Mouse (Mus musculus): ENCODE data around the gene Nprl3. TPM values are rescaled to one million over a fixed set of nuclear protein-coding genes. Genes with fewer than 3 reads are reported as not detected.
"Not testable (repeated sequence)": the region's sequence is repeated elsewhere in the genome, so short reads cannot be mapped to it uniquely, and the experiment has no call there.

Gene Nprl3
- polyA plus RNA-seq, 1 experiment from 2014 or later = 45.2 TPM

- H3K4me3 ChIP-seq (ENCODE audit: low read length); H3K9me3 ChIP-seq (ENCODE audit: control insufficient read depth, low read length); H3K36me3 ChIP-seq (ENCODE audit: control insufficient read depth, insufficient read depth, low read length); H3K27me3 ChIP-seq (ENCODE audit: control insufficient read depth, insufficient read depth, low read depth, low read length); H3K4me1 ChIP-seq (replicated peaks; ENCODE audit: control insufficient read depth, insufficient read depth, low read length); H3K9ac ChIP-seq (ENCODE audit: low read length); H3K27ac ChIP-seq (ENCODE audit: low read length): not testable (repeated sequence)
- peak; percentile 56 for ATAC-seq (ENCODE audit: low read depth)
- peak within 1 kb of the TSS; percentile 39 for H3K4me2 ChIP-seq (ENCODE audit: low read depth, low read length)
- WGBS = 4% methylated on average over 16 of the region's 16 CpGs
These were observed 32.4 kb upstream of the Nprl3 start, which contains the start of gene Hbq1a for GRCm38 (mm10) chr11:32299865-32300264. Gene Hbq1a (plus strand): TSS chr11:32300069.

GRCm38 (mm10) chr11:32298532-32298918 is 31.0 kb upstream of the Nprl3 start:
- no peaks in the 10 kb centered on the region for H3K4me1 ChIP-seq (replicated peaks; ENCODE audit: control insufficient read depth, insufficient read depth, low read length)
- H3K36me3 ChIP-seq (ENCODE audit: control insufficient read depth, insufficient read depth, low read length) = no peaks in the 10 kb centered on the region
- no peak overlapping the region for H3K27ac ChIP-seq (ENCODE audit: low read length)
- whole genome bisulfite sequencing = 88% methylated on average over 2 of the region's 2 CpGs
- H3K4me3 ChIP-seq (ENCODE audit: low read length) = no peak overlapping the region
- H3K9me3 ChIP-seq (ENCODE audit: control insufficient read depth, low read length) = no peaks in the 10 kb centered on the region
- peaks cover 3% of the 10 kb centered on the region; the same call in 1 of the 2 replicates for H3K27me3 ChIP-seq (ENCODE audit: control insufficient read depth, insufficient read depth, low read depth, low read length)
- H3K9ac ChIP-seq (ENCODE audit: low read length) = no peak overlapping the region
- no peak overlapping the region for H3K4me2 ChIP-seq (ENCODE audit: low read depth, low read length)
- ATAC-seq (ENCODE audit: low read depth) = no peak

GRCm38 (mm10) chr11:32297866-32298531 is 30.5 kb upstream of the Nprl3 start:
- no peak overlapping the region for H3K27ac ChIP-seq (ENCODE audit: low read length)
- no peaks in the 10 kb centered on the region for H3K9me3 ChIP-seq (ENCODE audit: control insufficient read depth, low read length)
- no peak overlapping the region for H3K4me3 ChIP-seq (ENCODE audit: low read length)
- H3K9ac ChIP-seq (ENCODE audit: low read length) = no peak overlapping the region
- peaks cover 3% of the 10 kb centered on the region; the same call in 1 of the 2 replicates for H3K27me3 ChIP-seq (ENCODE audit: control insufficient read depth, insufficient read depth, low read depth, low read length)
- H3K4me1 ChIP-seq (replicated peaks; ENCODE audit: control insufficient read depth, insufficient read depth, low read length) = no peaks in the 10 kb centered on the region
- WGBS = 89% methylated on average over 1 of the region's 1 CpGs
- ATAC-seq (ENCODE audit: low read depth) = no peak
- H3K36me3 ChIP-seq (ENCODE audit: control insufficient read depth, insufficient read depth, low read length) = no peaks in the 10 kb centered on the region
- no peak overlapping the region for H3K4me2 ChIP-seq (ENCODE audit: low read depth, low read length)

GRCm38 (mm10) chr11:32297417-32297816 is 29.9 kb upstream of the Nprl3 start:
- not testable (repeated sequence) for H3K9ac ChIP-seq (ENCODE audit: low read length); ATAC-seq (ENCODE audit: low read depth); H3K36me3 ChIP-seq (ENCODE audit: control insufficient read depth, insufficient read depth, low read length); H3K27ac ChIP-seq (ENCODE audit: low read length); H3K4me3 ChIP-seq (ENCODE audit: low read length); H3K4me2 ChIP-seq (ENCODE audit: low read depth, low read length); H3K27me3 ChIP-seq (ENCODE audit: control insufficient read depth, insufficient read depth, low read depth, low read length); H3K9me3 ChIP-seq (ENCODE audit: control insufficient read depth, low read length); H3K4me1 ChIP-seq (replicated peaks; ENCODE audit: control insufficient read depth, insufficient read depth, low read length)
- WGBS = 14% methylated on average over 2 of the region's 2 CpGs

- not testable (repeated sequence) for H3K27me3 ChIP-seq (ENCODE audit: control insufficient read depth, insufficient read depth, low read depth, low read length); H3K9me3 ChIP-seq (ENCODE audit: control insufficient read depth, low read length); H3K27ac ChIP-seq (ENCODE audit: low read length); H3K4me2 ChIP-seq (ENCODE audit: low read depth, low read length); H3K4me1 ChIP-seq (replicated peaks; ENCODE audit: control insufficient read depth, insufficient read depth, low read length); H3K4me3 ChIP-seq (ENCODE audit: low read length); H3K9ac ChIP-seq (ENCODE audit: low read length); H3K36me3 ChIP-seq (ENCODE audit: control insufficient read depth, insufficient read depth, low read length)
- peak; percentile 26; the same call in 1 of the 2 replicates for ATAC-seq (ENCODE audit: low read depth)
- no CpG with 5 or more reads among the region's 4 CpGs for whole genome bisulfite sequencing
These were observed 28.7 kb upstream of the Nprl3 start, which contains the start of gene Hba-a2 for GRCm38 (mm10) chr11:32296203-32296602. Gene Hba-a2 (plus strand): TSS chr11:32296489.

- not testable (repeated sequence) for ATAC-seq (ENCODE audit: low read depth); H3K27ac ChIP-seq (ENCODE audit: low read length)
These were observed 26.0 kb upstream of the Nprl3 start for GRCm38 (mm10) chr11:32293479-32293878.

GRCm38 (mm10) chr11:32292819-32293218 is 25.3 kb upstream of the Nprl3 start:
- H3K36me3 ChIP-seq (ENCODE audit: control insufficient read depth, insufficient read depth, low read length); ATAC-seq (ENCODE audit: low read depth); H3K9me3 ChIP-seq (ENCODE audit: control insufficient read depth, low read length); H3K9ac ChIP-seq (ENCODE audit: low read length); H3K4me1 ChIP-seq (replicated peaks; ENCODE audit: control insufficient read depth, insufficient read depth, low read length); H3K4me3 ChIP-seq (ENCODE audit: low read length); H3K27me3 ChIP-seq (ENCODE audit: control insufficient read depth, insufficient read depth, low read depth, low read length); H3K4me2 ChIP-seq (ENCODE audit: low read depth, low read length); H3K27ac ChIP-seq (ENCODE audit: low read length): not testable (repeated sequence)
- 73% methylated on average over 4 of the region's 4 CpGs for WGBS

More at GRCm38 (mm10) chr11:32293479-32293878, 26.0 kb upstream of the Nprl3 start:
- H3K27me3 ChIP-seq (ENCODE audit: control insufficient read depth, insufficient read depth, low read depth, low read length); H3K4me2 ChIP-seq (ENCODE audit: low read depth, low read length); H3K9me3 ChIP-seq (ENCODE audit: control insufficient read depth, low read length); H3K36me3 ChIP-seq (ENCODE audit: control insufficient read depth, insufficient read depth, low read length); H3K4me1 ChIP-seq (replicated peaks; ENCODE audit: control insufficient read depth, insufficient read depth, low read length); H3K4me3 ChIP-seq (ENCODE audit: low read length); H3K9ac ChIP-seq (ENCODE audit: low read length): not testable (repeated sequence)
- WGBS = 38% methylated on average over 3 of the region's 3 CpGs

- Histone ChIP-seq H3K9ac (ENCODE audit: low read length) (no peak overlapping the region), H3K4me2 (ENCODE audit: low read depth, low read length) (no peak overlapping the region), H3K36me3 (ENCODE audit: control insufficient read depth, insufficient read depth, low read length) (no peaks in the 10 kb centered on the region), H3K4me1 (replicated peaks; ENCODE audit: control insufficient read depth, insufficient read depth, low read length) (no peaks in the 10 kb centered on the region), H3K27me3 (ENCODE audit: control insufficient read depth, insufficient read depth, low read depth, low read length) (peaks cover 2% of the 10 kb centered on the region; the same call in 1 of the 2 replicates), H3K9me3 (ENCODE audit: control insufficient read depth, low read length) (no peaks in the 10 kb centered on the region), H3K27ac (ENCODE audit: low read length) (no peak overlapping the region), H3K4me3 (ENCODE audit: low read length) (no peak overlapping the region)
- no peak for ATAC-seq (ENCODE audit: low read depth)
- 53% methylated on average over 9 of the region's 9 CpGs for WGBS
These were observed 20.0 kb upstream of the Nprl3 start for GRCm38 (mm10) chr11:32287493-32287825.

GRCm38 (mm10) chr11:32286695-32287492 is 19.4 kb upstream of the Nprl3 start, which contains the start of gene Hbq1b:
Gene Hbq1b (plus strand): TSS chr11:32286965.
- peak; percentile 72 for ATAC-seq (ENCODE audit: low read depth)
- 0 out of 2 replicates have a peak within 1 kb of the TSS, but pooled peaks have one; percentile 17 for H3K4me3 ChIP-seq (ENCODE audit: low read length)
- H3K27ac ChIP-seq (ENCODE audit: low read length); H3K27me3 ChIP-seq (ENCODE audit: control insufficient read depth, insufficient read depth, low read depth, low read length); H3K9me3 ChIP-seq (ENCODE audit: control insufficient read depth, low read length); H3K36me3 ChIP-seq (ENCODE audit: control insufficient read depth, insufficient read depth, low read length); H3K4me1 ChIP-seq (replicated peaks; ENCODE audit: control insufficient read depth, insufficient read depth, low read length): not testable (repeated sequence)
- 17% methylated on average over 30 of the region's 33 CpGs for WGBS
- H3K4me2 ChIP-seq (ENCODE audit: low read depth, low read length) = peak within 1 kb of the TSS; percentile 42; the same call in 1 of the 2 replicates
- H3K9ac ChIP-seq (ENCODE audit: low read length) = 0 out of 2 replicates have a peak within 1 kb of the TSS, but pooled peaks have one; percentile 6

All from lung, embryonic 16.5 days (tissue).